Mouse (Mus musculus): ENCODE measurements around the gene Erlin1.

The Erlin1 gene

GRCm38 (mm10) chr19:43995427-43995826, 74.2 kb downstream of the Erlin1 start:
- DNase-seq = peak; percentile 38

GRCm38 (mm10) chr19:43992464-43992863, 77.1 kb downstream of the Erlin1 start:
- DNase-seq = no peak

GRCm38 (mm10) chr19:43990362-43990761, 79.2 kb downstream of the Erlin1 start:
- DNase-seq = no peak

GRCm38 (mm10) chr19:43986069-43986794, 83.4 kb downstream of the Erlin1 start, which contains the start of gene Cpn1:
TSS of gene Cpn1 (minus strand) at chr19:43986556.
- peak; percentile 48 for DNase-seq
